In genomic region chr7:80715306-80715705, GRCm38 (mm10) we compare ENCODE assay signal across 12 mouse cellular contexts. TPM values are rescaled to one million over a fixed set of nuclear protein-coding genes. Genes with fewer than 3 reads are reported as not detected.
DNase-seq lines count a peak whose midpoint lies in the region; ATAC-seq lines count a peak whose summit lies in the region.
"Had no signal": no experiment of that assay in that cellular context is flagged by ENCODE, and none has a peak within 500 bp of the region (broad histone marks: within the 10 kb centered on the region; RNA-seq: fewer than 3 reads in every experiment).

No protein-coding gene starts in this region.

- peaks cover 4% of the 10 kb centered on the region for H3K4me1 ChIP-seq in kidney, embryonic 15.5 days

- H3K27ac ChIP-seq in kidney, embryonic 15.5 days = no peak overlapping the region
- H3K27ac ChIP-seq: gastrocnemius, adult 2 months had no signal

- no peak for DNase-seq in kidney, postnatal 10 days
- peak; percentile 42 for DNase-seq in Muller cell, postnatal 12 days (ENCODE audit: inconsistent ontology term)
- DNase-seq in induced T-regulatory cell, adult 2 months (ENCODE audit: low read depth) = peak; percentile 47
- DNase-seq in yolk sac, embryonic 10.5 days (ENCODE audit: low spot score) = no peak
- DNase-seq in spleen, postnatal 36 days (ENCODE audit: low spot score in 2 of 2) = no peak
- no peak for DNase-seq in heart, adult 9 months (ENCODE audit: low spot score in 2 of 2)
- DNase-seq: cerebellum, postnatal 14 days; gastrocnemius, adult 2 months had no signal

- H3K27me3 ChIP-seq in kidney, embryonic 15.5 days = no peaks in the 10 kb centered on the region

- peaks cover 84% of the 10 kb centered on the region for H3K36me3 ChIP-seq in kidney, embryonic 15.5 days

- no peaks in the 10 kb centered on the region for H3K9me3 ChIP-seq in kidney, embryonic 15.5 days (replicated peaks)

- no peak overlapping the region for H3K4me2 ChIP-seq in kidney, embryonic 15.5 days
- H3K4me2 ChIP-seq: midbrain, embryonic 11.5 days had no signal

- no peak overlapping the region for H3K9ac ChIP-seq in kidney, embryonic 15.5 days

- no peak overlapping the region for H3K4me3 ChIP-seq in kidney, embryonic 15.5 days (replicated peaks)
- H3K4me3 ChIP-seq: gastrocnemius, adult 2 months had no signal

- 76% methylated on average over 7 of the region's 7 CpGs for WGBS in kidney, embryonic 15.5 days

- peak; percentile 70 for ATAC-seq in kidney, embryonic 15.5 days (replicated peaks; ENCODE audit: low FRiP score)
- ATAC-seq in monocyte, adult 5-6 weeks (replicated peaks; ENCODE audit: insufficient number of reproducible peaks, low FRiP score, low TSS enrichment, poor library complexity, severe bottlenecking) = peak; percentile 77
- ATAC-seq: hindbrain, embryonic 16.5 days had no signal

RNA-seq across cellular contexts. Expression of gene Crtc3, which starts 26.6 kb away (rescaled TPM):
- 20.6 and 21.9 TPM in 2 replicates for polyA plus RNA-seq in kidney, embryonic 15.5 days (2015; fragmentation: Nextera tagmentation; extraction: Ambion mirVana)
- 15.6 to 23.1 TPM (median 18.1 TPM) in 3 replicates for total RNA-seq in monocyte, adult 5-6 weeks (2017)

Comparison
In these comparisons a context has a peak if more than half of its experiments do, and no peak if none do; other contexts are left out.
1. DNase-seq: peak in Muller cell, postnatal 12 days (single experiment) and induced T-regulatory cell, adult 2 months (single experiment); none in kidney, postnatal 10 days (single experiment), yolk sac, embryonic 10.5 days (single experiment), spleen, postnatal 36 days (0 of 2) and heart, adult 9 months (0 of 2).